ENCODE assay signal across 7 mouse cellular contexts in genomic region chr1:183369427-183370014, GRCm38 (mm10). TPM values are rescaled to one million over a fixed set of nuclear protein-coding genes. Genes with fewer than 3 reads are reported as not detected.
A peak's percentile ranks its signal among the peaks of the same experiment; 100 is the strongest.
DNase-seq lines count a peak whose midpoint lies in the region; ATAC-seq lines count a peak whose summit lies in the region.

TSS of gene Mia3 (minus strand) at chr1:183369553.

- under 1% methylated on average over 51 of the region's 51 CpGs for WGBS in embryonic facial prominence, embryonic 10.5 days
- WGBS in limb, embryonic 10.5 days = 1% methylated on average over 51 of the region's 51 CpGs
- 1% methylated on average over 44 of the region's 51 CpGs for WGBS in midbrain, embryonic 13.5 days

- no peaks in the 10 kb centered on the region for H3K9me3 ChIP-seq in embryonic facial prominence, embryonic 10.5 days
- H3K9me3 ChIP-seq in limb, embryonic 10.5 days (replicated peaks) = no peaks in the 10 kb centered on the region
- 0 out of 2 replicates have a peak, but pooled peaks cover 1% of the 10 kb centered on the region for H3K9me3 ChIP-seq in midbrain, embryonic 13.5 days

- no peaks in the 10 kb centered on the region for H3K27me3 ChIP-seq in embryonic facial prominence, embryonic 10.5 days (replicated peaks; ENCODE audit: low read depth, poor library complexity, severe bottlenecking)
- no peaks in the 10 kb centered on the region for H3K27me3 ChIP-seq in limb, embryonic 10.5 days (ENCODE audit: low read depth, poor library complexity, severe bottlenecking)
- H3K27me3 ChIP-seq in midbrain, embryonic 13.5 days = no peaks in the 10 kb centered on the region

- peaks cover 29% of the 10 kb centered on the region for H3K4me1 ChIP-seq in embryonic facial prominence, embryonic 10.5 days
- peaks cover 23% of the 10 kb centered on the region for H3K4me1 ChIP-seq in limb, embryonic 10.5 days
- peaks cover 24% of the 10 kb centered on the region for H3K4me1 ChIP-seq in midbrain, embryonic 13.5 days (replicated peaks)

- ATAC-seq in granulocyte monocyte progenitor cell, adult 5-6 weeks (replicated peaks; ENCODE audit: poor library complexity, severe bottlenecking) = peak; percentile 99
- ATAC-seq in midbrain, embryonic 13.5 days = peak; percentile 98

- H3K36me3 ChIP-seq in embryonic facial prominence, embryonic 10.5 days (replicated peaks) = peaks cover 21% of the 10 kb centered on the region
- peaks cover 19% of the 10 kb centered on the region for H3K36me3 ChIP-seq in limb, embryonic 10.5 days
- H3K36me3 ChIP-seq in midbrain, embryonic 13.5 days = peaks cover 4% of the 10 kb centered on the region

- DNase-seq in adrenal gland, postnatal 10 days = peak; percentile 97
- DNase-seq in embryonic facial prominence, embryonic 10.5 days (ENCODE audit: low spot score) = peak; percentile 96
- DNase-seq in kidney, adult 11 months = peak; percentile 94
- DNase-seq in limb, embryonic 10.5 days (ENCODE audit: low spot score) = peak; percentile 94
- DNase-seq in spleen, adult 12 weeks (ENCODE audit: low spot score) = peak; percentile 86

- peak within 1 kb of the TSS; percentile 85 for H3K4me3 ChIP-seq in embryonic facial prominence, embryonic 10.5 days
- H3K4me3 ChIP-seq in limb, embryonic 10.5 days = peak within 1 kb of the TSS; percentile 98
- H3K4me3 ChIP-seq in midbrain, embryonic 13.5 days (replicated peaks) = peak within 1 kb of the TSS; percentile 74

- H3K27ac ChIP-seq in embryonic facial prominence, embryonic 10.5 days (replicated peaks) = peak within 1 kb of the TSS; percentile 91
- H3K27ac ChIP-seq in limb, embryonic 10.5 days = peak within 1 kb of the TSS; percentile 91
- H3K27ac ChIP-seq in midbrain, embryonic 13.5 days = peak within 1 kb of the TSS; percentile 81

- peak within 1 kb of the TSS; percentile 79 for H3K4me2 ChIP-seq in midbrain, embryonic 13.5 days (replicated peaks)

- peak within 1 kb of the TSS; percentile 87 for H3K9ac ChIP-seq in midbrain, embryonic 13.5 days (replicated peaks)

RNA-seq across cellular contexts. Expression of gene Mia3, which starts in this region (rescaled TPM):
- total RNA-seq in adrenal gland, postnatal 10 days (2021) = 100 to 1,000 TPM; 134 to 148 TPM
- polyA plus RNA-seq in embryonic facial prominence, embryonic 10.5 days (2016; fragmentation: Nextera tagmentation; extraction: Ambion mirVana) = 89.1 and 95.6 TPM in 2 replicates
- total RNA-seq in granulocyte monocyte progenitor cell, adult 5-6 weeks (2014; fragmentation: Nextera tagmentation) = 68.4 and 74.4 TPM in 2 replicates
- 89.9 and 152 TPM in 2 replicates for total RNA-seq in granulocyte monocyte progenitor cell, adult 5-6 weeks (2017)
- 79.3 and 103 TPM in 2 replicates for polyA plus RNA-seq in limb, embryonic 10.5 days (2016; fragmentation: Nextera tagmentation; extraction: Ambion mirVana)
- 102 and 104 TPM in 2 replicates for polyA plus RNA-seq in midbrain, embryonic 13.5 days (2015; fragmentation: Nextera tagmentation; extraction: Ambion mirVana)

Comparison
In these comparisons a context has a peak if more than half of its experiments do, and no peak if none do; other contexts are left out.
1. Peak in every context shown above with its lines: DNase-seq, ATAC-seq, H3K4me3 ChIP-seq and H3K27ac ChIP-seq.